Mouse (Mus musculus) liver, adult 2 months (tissue): ENCODE measurements around the gene Lingo4. TPM values are rescaled to one million over a fixed set of nuclear protein-coding genes. Genes with fewer than 3 reads are reported as not detected.

Experiments used
- DNase-seq: peaks from one replicate; pipeline ENCODE4 v3.0.0-alpha.2; 2011; ENCODE audit warnings: low read depth, low spot score; ENCODE audit errors: extremely low read depth
- H3K27ac ChIP-seq: fragments of 200-500 bp; replicated peaks from 2 replicates; pipeline ENCODE4 v1.5.1; 2012; ENCODE audit warnings: low read depth, mild to moderate bottlenecking, control low read depth, inconsistent platforms, low read length; ENCODE audit not compliant: insufficient read depth
- H3K27me3 ChIP-seq: fragments of 200-500 bp; 2 replicates; pipeline ENCODE4 v1.6.1; 2012; ENCODE audit warnings: mild to moderate bottlenecking, moderate library complexity, low read length, inconsistent platforms; ENCODE audit not compliant: control insufficient read depth, insufficient read depth
- H3K36me3 ChIP-seq: fragments of 200-500 bp; 2 replicates; pipeline ENCODE4 v1.6.1; 2012; ENCODE audit warnings: low read length, inconsistent platforms; ENCODE audit not compliant: control insufficient read depth, insufficient read depth
- H3K4me1 ChIP-seq: fragments of 200-500 bp; 2 replicates; pipeline ENCODE4 v1.6.1; 2011; ENCODE audit warnings: low read length; ENCODE audit not compliant: control insufficient read depth, insufficient read depth
- H3K4me3 ChIP-seq: fragments of 200-500 bp; 2 replicates; pipeline ENCODE4 v1.5.1; 2011; ENCODE audit warnings: low read depth, mild to moderate bottlenecking, control low read depth, low read length, moderate library complexity; ENCODE audit not compliant: insufficient read depth
- H3K79me2 ChIP-seq: fragments of 200-500 bp; 2 replicates; pipeline ENCODE4 v1.6.1; 2012; ENCODE audit warnings: inconsistent platforms, mild to moderate bottlenecking, low read length, moderate library complexity; ENCODE audit not compliant: control insufficient read depth, insufficient read depth
- H3K9ac ChIP-seq: fragments of 200-500 bp; 2 replicates; pipeline ENCODE4 v1.6.1; 2012; ENCODE audit warnings: low read depth, mild to moderate bottlenecking, control low read depth, inconsistent platforms, low read length
- CTCF ChIP-seq: fragments of 200-500 bp; IDR thresholded peaks from 2 replicates; pipeline ENCODE4 v1.5.1; 2011; ENCODE audit warnings: low read depth, low read length, control low read depth
- POLR2A ChIP-seq: fragments of 200-500 bp; IDR thresholded peaks from 2 replicates; pipeline ENCODE4 v1.6.1; 2011; ENCODE audit warnings: low read length, control low read depth; ENCODE audit not compliant: insufficient read depth; ENCODE audit errors: extremely low read depth
- WGBS: fragments of 180-500 bp; shearing (Covaris S2); methylation state at CpG from one replicate; pipeline ENCODE4 v1.1.7; 2018; 5-methylcytosine and 5-hydroxymethylcytosine counted together
- polyA plus RNA-seq: library from polyadenylated mRNA; depleted of rRNA; stranded (reverse); fragments of >200 nt; gene quantifications from 2 replicates; pipeline ENCODE4 v1.2.3, GENCODE M21; 2012
- total RNA-seq: library from RNA; depleted of rRNA; stranded (reverse); fragments of >200 nt; gene quantifications from 2 replicates; pipeline ENCODE4 v1.2.3, GENCODE M21; 2014

Lingo4 gene
- total and polyA plus RNA-seq, 2 experiments, result 0.12 to 0.37 TPM

DNA sequence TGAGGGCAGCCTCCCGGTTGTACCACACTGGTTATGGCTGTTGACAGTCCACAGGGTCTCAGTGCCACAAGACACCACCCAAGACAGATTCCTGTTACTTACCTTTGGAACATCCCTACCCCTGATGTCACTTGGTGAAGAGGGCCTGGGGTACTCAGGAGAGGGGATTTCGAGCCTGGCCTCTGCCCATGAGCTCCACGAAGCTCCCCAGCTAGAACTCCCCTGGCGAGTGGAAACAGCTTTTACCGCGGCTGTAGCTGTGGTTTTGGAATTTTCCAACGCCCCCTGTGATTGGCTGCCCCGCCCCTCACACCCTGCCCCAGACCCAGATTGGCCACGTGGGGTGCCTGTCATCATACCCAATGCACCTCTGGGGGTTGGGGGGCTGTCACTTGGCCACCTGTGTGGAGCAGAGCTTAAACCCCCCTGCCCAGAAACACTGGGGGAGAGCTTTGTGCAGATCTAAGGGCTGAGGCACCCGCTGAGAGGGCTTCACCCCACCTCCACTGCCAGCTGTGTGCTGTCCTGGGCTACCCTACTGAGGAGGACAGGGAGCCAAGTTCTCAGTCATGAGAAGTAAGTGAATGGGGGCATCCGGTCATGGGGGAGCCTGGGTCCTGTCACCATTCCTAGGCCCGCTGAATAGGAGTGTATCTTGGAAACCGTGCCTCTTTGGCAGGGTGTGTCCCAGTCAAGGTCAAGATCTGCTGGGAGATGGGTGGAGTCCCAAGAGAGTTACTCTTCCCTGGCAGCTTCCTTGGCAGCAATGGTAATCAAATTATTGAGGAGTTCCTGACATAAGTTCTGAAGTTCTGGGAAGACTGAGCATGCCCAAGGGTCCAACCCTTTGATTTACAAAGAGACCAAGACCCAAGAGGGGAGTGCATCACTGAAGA is 21.0 kb upstream of the Lingo4 start:
- H3K4me1 ChIP-seq, result peaks cover 12% of the 10 kb centered on the region
- no peak for DNase-seq
- H3K4me3 ChIP-seq, result no peak overlapping the region
- H3K27ac ChIP-seq, result no peak overlapping the region
- peaks cover 4% of the 10 kb centered on the region; the same call in 1 of the 2 replicates for H3K36me3 ChIP-seq
- no peaks in the 10 kb centered on the region for H3K27me3 ChIP-seq
- TF ChIP-seq POLR2A, result no peak
- TF ChIP-seq CTCF, result no peak
- 65% methylated on average over 13 of the region's 13 CpGs for WGBS
- H3K9ac ChIP-seq, result no peak overlapping the region
- no peaks in the 10 kb centered on the region; the same call in 1 of the 2 replicates for H3K79me2 ChIP-seq

DNA sequence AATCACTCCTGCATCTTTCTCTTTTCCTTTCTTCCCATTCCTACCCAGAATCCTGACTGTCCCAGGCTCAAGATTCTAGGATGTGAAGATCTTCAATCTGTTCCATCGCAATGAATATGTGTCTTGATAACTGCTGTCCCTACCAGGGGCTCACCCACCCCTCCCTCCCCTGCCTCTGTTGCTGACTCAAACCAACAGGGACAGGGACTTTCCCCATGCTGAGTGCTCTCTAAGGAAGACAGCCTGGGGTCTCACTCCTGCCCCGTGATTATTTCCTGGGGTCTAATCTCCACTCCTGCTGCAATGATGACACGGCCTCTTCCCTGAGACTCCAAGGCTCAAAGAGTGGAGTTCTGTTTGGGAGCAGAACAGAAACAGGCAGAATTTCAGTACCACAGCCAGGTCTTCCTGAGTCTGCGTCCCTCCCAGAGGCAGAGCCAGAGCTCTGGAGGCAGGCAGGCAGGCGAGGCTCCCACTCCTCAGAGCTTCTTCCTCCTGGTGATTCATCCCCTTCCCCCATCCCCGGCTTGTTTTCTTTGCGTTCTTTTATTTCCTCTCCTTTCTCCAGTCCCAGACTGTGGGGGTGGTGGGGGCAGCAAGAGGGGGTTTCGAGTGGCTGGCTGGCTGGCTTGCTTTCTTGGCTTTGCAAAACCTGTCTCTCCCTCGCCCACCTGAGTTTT is 18.3 kb upstream of the Lingo4 start:
- no peak overlapping the region for H3K4me3 ChIP-seq
- peaks cover 4% of the 10 kb centered on the region for H3K4me1 ChIP-seq
- WGBS, result 71% methylated on average over 9 of the region's 9 CpGs
- H3K79me2 ChIP-seq, result no peaks in the 10 kb centered on the region; the same call in 1 of the 2 replicates
- H3K9ac ChIP-seq, result no peak overlapping the region
- peaks cover 4% of the 10 kb centered on the region; the same call in 1 of the 2 replicates for H3K36me3 ChIP-seq
- TF ChIP-seq CTCF (no peak), POLR2A (no peak)
- H3K27me3 ChIP-seq, result no peaks in the 10 kb centered on the region
- DNase-seq, result no peak
- H3K27ac ChIP-seq, result no peak overlapping the region

DNA sequence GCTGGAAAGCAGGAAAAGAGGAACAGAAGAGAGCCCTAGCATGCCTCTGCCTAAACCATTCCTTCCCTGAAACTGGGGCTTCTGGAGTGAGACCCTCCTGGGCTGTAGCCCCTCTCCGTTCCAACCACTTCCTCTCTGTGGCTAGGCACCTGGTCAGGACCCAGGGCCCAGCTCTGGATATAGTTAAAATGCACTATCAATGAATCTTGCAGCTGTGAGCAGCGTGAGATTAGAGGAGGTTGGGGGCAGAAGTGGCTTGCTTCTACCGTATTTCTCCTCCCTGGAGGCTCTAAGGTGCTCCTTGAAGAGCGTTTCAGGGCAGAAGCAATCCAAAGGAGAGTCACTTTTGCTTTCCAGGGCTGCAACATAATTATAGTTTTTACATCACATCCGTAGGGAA is 16.0 kb upstream of the Lingo4 start:
- Histone ChIP-seq H3K27ac (no peak overlapping the region), H3K4me3 (no peak overlapping the region), H3K9ac (no peak overlapping the region), H3K27me3 (no peaks in the 10 kb centered on the region), H3K79me2 (no peaks in the 10 kb centered on the region), H3K4me1 (peaks cover 4% of the 10 kb centered on the region), H3K36me3 (peaks cover 8% of the 10 kb centered on the region; the same call in 1 of the 2 replicates)
- WGBS, result 80% methylated on average over 5 of the region's 5 CpGs
- TF ChIP-seq CTCF (no peak), POLR2A (no peak)
- no peak for DNase-seq

DNA sequence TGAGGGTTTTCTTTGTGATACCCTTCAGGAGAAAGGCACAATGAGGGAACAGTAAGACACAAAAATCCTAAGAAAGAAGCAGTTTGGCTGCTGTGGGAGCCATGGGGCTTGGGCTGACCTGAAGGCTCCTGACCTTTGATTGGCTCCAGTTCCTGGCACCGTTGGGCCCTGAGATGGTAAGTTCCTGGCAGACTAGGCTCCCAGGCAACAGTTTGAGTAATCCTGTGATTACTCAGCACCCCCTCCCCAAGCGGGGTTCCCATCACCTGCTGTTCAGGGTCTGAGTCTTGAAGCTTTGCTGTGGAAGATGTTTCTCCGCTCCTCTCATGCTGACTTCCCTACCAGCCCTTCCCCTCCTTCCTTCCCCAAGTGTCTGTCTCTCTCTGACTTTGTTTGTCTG is 14.8 kb upstream of the Lingo4 start:
- TF ChIP-seq POLR2A (no peak), CTCF (no peak)
- Histone ChIP-seq H3K4me1 (peaks cover 4% of the 10 kb centered on the region), H3K27ac (no peak overlapping the region), H3K4me3 (no peak overlapping the region), H3K9ac (no peak overlapping the region), H3K36me3 (peaks cover 12% of the 10 kb centered on the region; the same call in 1 of the 2 replicates), H3K79me2 (no peaks in the 10 kb centered on the region), H3K27me3 (no peaks in the 10 kb centered on the region)
- 32% methylated on average over 3 of the region's 3 CpGs for WGBS
- DNase-seq, result peak; percentile 74

DNA sequence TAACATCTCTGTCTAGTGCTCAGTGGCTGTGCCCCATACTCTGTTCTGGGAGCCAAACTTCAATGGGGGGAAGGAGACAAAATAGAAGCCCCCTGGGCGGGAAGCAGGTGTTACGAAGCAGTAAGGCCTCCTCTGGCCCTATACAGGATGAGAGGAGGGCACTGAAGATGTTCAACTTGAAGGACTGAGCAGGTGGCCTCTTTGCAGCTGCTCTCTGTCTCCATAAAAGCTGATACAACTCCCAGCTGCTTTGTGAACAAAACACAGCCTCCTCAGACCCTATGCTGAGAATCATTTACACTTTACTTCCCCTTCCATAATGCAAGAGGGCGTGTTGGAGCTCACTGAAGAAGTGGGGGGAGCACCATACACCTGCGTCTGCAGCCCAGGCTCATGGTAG is 11.6 kb upstream of the Lingo4 start:
- peaks cover 24% of the 10 kb centered on the region for H3K36me3 ChIP-seq
- no peak for DNase-seq
- 80% methylated on average over 4 of the region's 4 CpGs for WGBS
- no peak overlapping the region for H3K27ac ChIP-seq
- H3K9ac ChIP-seq, result no peak overlapping the region
- H3K4me1 ChIP-seq, result peaks cover 4% of the 10 kb centered on the region
- TF ChIP-seq POLR2A, result no peak
- no peak for TF ChIP-seq CTCF
- H3K27me3 ChIP-seq, result no peaks in the 10 kb centered on the region
- H3K4me3 ChIP-seq, result no peak overlapping the region
- no peaks in the 10 kb centered on the region for H3K79me2 ChIP-seq

DNA sequence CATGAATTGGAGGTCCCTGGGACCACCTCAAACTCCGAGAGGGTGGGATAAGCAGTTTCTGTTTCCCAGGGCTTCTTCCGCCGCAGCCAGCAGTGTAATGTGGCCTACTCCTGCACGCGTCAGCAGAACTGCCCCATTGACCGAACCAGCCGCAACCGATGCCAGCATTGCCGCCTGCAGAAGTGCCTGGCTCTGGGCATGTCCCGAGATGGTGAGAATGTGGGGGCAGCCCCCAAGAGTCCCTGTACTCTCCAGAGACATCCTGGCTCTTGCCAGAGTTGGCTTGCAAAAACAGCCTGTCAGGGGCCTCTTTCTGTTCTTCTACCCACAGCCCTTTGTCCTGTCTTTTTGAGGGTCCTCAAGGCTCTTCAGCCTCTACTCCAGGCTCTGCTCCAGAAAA is 10.9 kb upstream of the Lingo4 start:
- no peak for DNase-seq
- H3K27me3 ChIP-seq, result no peaks in the 10 kb centered on the region
- TF ChIP-seq POLR2A (no peak), CTCF (no peak)
- no peak overlapping the region for H3K27ac ChIP-seq
- 93% methylated on average over 10 of the region's 10 CpGs for WGBS
- peaks cover 24% of the 10 kb centered on the region for H3K36me3 ChIP-seq
- no peaks in the 10 kb centered on the region for H3K79me2 ChIP-seq
- no peak overlapping the region for H3K4me3 ChIP-seq
- H3K4me1 ChIP-seq, result peaks cover 2% of the 10 kb centered on the region; the same call in 1 of the 2 replicates
- H3K9ac ChIP-seq, result no peak overlapping the region
